Mouse (Mus musculus) MEL (cell line): Measurements from ENCODE around the gene Mtcl1. TPM values are rescaled to one million over a fixed set of nuclear protein-coding genes. Genes with fewer than 3 reads are reported as not detected.

Experiments used
- DNase-seq: peaks from one replicate; pipeline ENCODE4 v3.0.0; 2011; ENCODE audit warnings: low read depth, low spot score
- H3K27ac ChIP-seq: 2 replicates; pipeline ENCODE4 v1.5.1; 2012; ENCODE audit warnings: low read depth, mild to moderate bottlenecking, control low read depth, low read length, moderate library complexity; ENCODE audit not compliant: control insufficient read depth
- H3K27me3 ChIP-seq, 2 experiments: fragments of 150-350 bp in 1 of 2; sonication (generic) in 1 of 2; 2 replicates each; pipeline ENCODE4 v1.6.1; 2012; ENCODE audit warnings: low read length in 2 of 2, mild to moderate bottlenecking in 2 of 2, improper control_type of control experiment in 1 of 2, moderate library complexity in 1 of 2; ENCODE audit not compliant: insufficient read depth in 2 of 2, control insufficient read depth in 1 of 2
- H3K36me3 ChIP-seq, 2 experiments: 2 replicates each; pipeline ENCODE4 v1.6.1; 2012 to 2014; ENCODE audit warnings: low read length in 2 of 2, improper control_type of control experiment in 1 of 2, inconsistent platforms in 1 of 2, mild to moderate bottlenecking in 1 of 2; ENCODE audit not compliant: insufficient read depth in 2 of 2, control insufficient read depth in 1 of 2
- H3K4me1 ChIP-seq, 2 experiments: fragments of 150-350 bp in 1 of 2; sonication (generic) in 1 of 2; 2 replicates each; pipeline ENCODE4 v1.6.1; 2012; ENCODE audit warnings: low read length in 2 of 2, improper control_type of control experiment in 1 of 2, mild to moderate bottlenecking in 1 of 2; ENCODE audit not compliant: insufficient read depth in 2 of 2, control insufficient read depth in 1 of 2
- H3K4me3 ChIP-seq, 2 experiments: fragments of 150-350 bp in 1 of 2; sonication (generic) in 1 of 2; 2 replicates each; pipeline ENCODE4 v1.5.1; 2012; ENCODE audit warnings: low read depth in 2 of 2, low read length in 2 of 2, mild to moderate bottlenecking in 2 of 2, moderate library complexity in 2 of 2, control low read depth in 1 of 2, improper control_type of control experiment in 1 of 2; ENCODE audit not compliant: control insufficient read depth in 1 of 2, insufficient read depth in 1 of 2
- H3K79me2 ChIP-seq: 2 replicates; pipeline ENCODE4 v1.6.1; 2012; ENCODE audit warnings: mild to moderate bottlenecking, low read length, moderate library complexity; ENCODE audit not compliant: control insufficient read depth, poor library complexity, insufficient read depth
- H3K9ac ChIP-seq: 2 replicates; pipeline ENCODE4 v1.6.1; 2012; ENCODE audit warnings: low read depth, mild to moderate bottlenecking, control low read depth, low read length, moderate library complexity; ENCODE audit not compliant: control insufficient read depth, poor library complexity, severe bottlenecking
- H3K9me3 ChIP-seq: fragments of 150-350 bp; sonication (generic); replicated peaks from 2 replicates; pipeline ENCODE4 v1.6.1; 2012; ENCODE audit warnings: mild to moderate bottlenecking, low read length, improper control_type of control experiment, moderate library complexity; ENCODE audit not compliant: insufficient read depth
- BHLHE40 ChIP-seq: IDR thresholded peaks from 2 replicates; pipeline ENCODE4 v1.6.1; 2012; ENCODE audit warnings: low read depth, mild to moderate bottlenecking, inconsistent platforms, low read length, improper control_type of control experiment, borderline replicate concordance
- CHD1 ChIP-seq: IDR thresholded peaks from 2 replicates; pipeline ENCODE4 v1.6.1; 2012; ENCODE audit warnings: low read depth, mild to moderate bottlenecking, inconsistent platforms, low read length, improper control_type of control experiment
- EP300 ChIP-seq, 2 experiments: IDR thresholded peaks; 2 replicates each; pipeline ENCODE4 v1.6.1; 2011; ENCODE audit warnings: improper control_type of control experiment in 2 of 2, low read length in 2 of 2, low read depth in 1 of 2, mild to moderate bottlenecking in 1 of 2
- ETS1 ChIP-seq: IDR thresholded peaks from 2 replicates; pipeline ENCODE4 v1.6.1; 2012; ENCODE audit warnings: low read depth, mild to moderate bottlenecking, inconsistent platforms, low read length, improper control_type of control experiment, moderate library complexity
- GABPA ChIP-seq: IDR thresholded peaks from 2 replicates; pipeline ENCODE4 v1.6.1; 2012; ENCODE audit warnings: low read depth, mild to moderate bottlenecking, inconsistent platforms, low read length, improper control_type of control experiment, moderate library complexity
- KAT2A ChIP-seq: conservative IDR thresholded peaks from 2 replicates; pipeline ENCODE4 v1.6.1; 2012; ENCODE audit warnings: low read depth, low read length, improper control_type of control experiment, inconsistent platforms
- MAFK ChIP-seq: IDR thresholded peaks from 2 replicates; pipeline ENCODE4 v1.6.1; 2011; ENCODE audit warnings: low read depth, mild to moderate bottlenecking, low read length, improper control_type of control experiment, borderline replicate concordance
- MAX ChIP-seq: IDR thresholded peaks from 2 replicates; pipeline ENCODE4 v1.6.1; 2011; ENCODE audit warnings: low read length, improper control_type of control experiment
- MXI1 ChIP-seq: IDR thresholded peaks from 2 replicates; pipeline ENCODE4 v1.6.1; 2011; ENCODE audit warnings: mild to moderate bottlenecking, low read depth, low read length, improper control_type of control experiment
- NELFE ChIP-seq: IDR thresholded peaks from 2 replicates; pipeline ENCODE4 v1.6.1; 2011; ENCODE audit warnings: low read depth, low read length, improper control_type of control experiment
- NRF1 ChIP-seq: IDR thresholded peaks from 2 replicates; pipeline ENCODE4 v1.6.1; 2014; ENCODE audit warnings: low read depth, mild to moderate bottlenecking, inconsistent platforms, low read length, improper control_type of control experiment, moderate library complexity; ENCODE audit not compliant: poor library complexity, insufficient read depth, severe bottlenecking
- POLR2AphosphoS5 ChIP-seq: IDR thresholded peaks from 2 replicates; pipeline ENCODE4 v1.6.1; 2012; ENCODE audit warnings: low read depth, borderline replicate concordance, mild to moderate bottlenecking, inconsistent platforms, low read length, moderate library complexity, mixed read lengths
- RCOR1 ChIP-seq: IDR thresholded peaks from 2 replicates; pipeline ENCODE4 v1.6.1; 2012; ENCODE audit warnings: low read depth, mild to moderate bottlenecking, inconsistent platforms, low read length, improper control_type of control experiment
- SMC3 ChIP-seq: IDR thresholded peaks from 2 replicates; pipeline ENCODE4 v1.6.1; 2011; ENCODE audit warnings: low read depth, low read length, improper control_type of control experiment
- TAL1 ChIP-seq: IDR thresholded peaks from 2 replicates; pipeline ENCODE4 v1.6.1; 2012; ENCODE audit warnings: mild to moderate bottlenecking, inconsistent platforms, low read length, moderate library complexity, mixed read lengths
- TCF12 ChIP-seq: IDR thresholded peaks from 2 replicates; pipeline ENCODE4 v1.6.1; 2014; ENCODE audit warnings: low read depth, mild to moderate bottlenecking, inconsistent platforms, low read length, improper control_type of control experiment, moderate library complexity
- UBTF ChIP-seq: IDR thresholded peaks from 2 replicates; pipeline ENCODE4 v1.6.1; 2012; ENCODE audit warnings: low read depth, mild to moderate bottlenecking, inconsistent platforms, low read length, improper control_type of control experiment, moderate library complexity, borderline replicate concordance; ENCODE audit not compliant: insufficient read depth
- USF2 ChIP-seq, 2 experiments: IDR thresholded peaks; 2 replicates each; pipeline ENCODE4 v1.6.1; 2011 to 2012; ENCODE audit warnings: improper control_type of control experiment in 2 of 2, low read length in 2 of 2, borderline replicate concordance in 1 of 2, inconsistent platforms in 1 of 2, low read depth in 1 of 2, mild to moderate bottlenecking in 1 of 2; ENCODE audit not compliant: insufficient read depth in 1 of 2
- ZC3H11A ChIP-seq: IDR thresholded peaks from 2 replicates; pipeline ENCODE4 v1.6.1; 2012; ENCODE audit warnings: low read depth, mild to moderate bottlenecking, inconsistent platforms, low read length, improper control_type of control experiment
- ZKSCAN1 ChIP-seq: IDR thresholded peaks from 2 replicates; pipeline ENCODE4 v1.6.1; 2012; ENCODE audit warnings: low read depth, mild to moderate bottlenecking, inconsistent platforms, low read length, improper control_type of control experiment, moderate library complexity
- ZMIZ1 ChIP-seq: IDR thresholded peaks from 2 replicates; pipeline ENCODE4 v1.6.1; 2012; ENCODE audit warnings: low read depth, mild to moderate bottlenecking, inconsistent platforms, low read length, improper control_type of control experiment, moderate library complexity
- polyA plus RNA-seq, 2 experiments: library from polyadenylated mRNA; stranded (reverse) in 1 of 2; unstranded in 1 of 2; fragments of >175 nt in 1 of 2; fragments of >200 nt in 1 of 2; gene quantifications; 2 replicates each; pipeline versions ENCODE4 v1.2.1 to v1.2.4; 2012; ENCODE audit warnings: low replicate concordance in 2 of 2, low read depth in 1 of 2; ENCODE audit not compliant: insufficient read length in 2 of 2, insufficient read depth in 1 of 2, missing spikeins in 1 of 2
- total RNA-seq: library from RNA; depleted of rRNA; stranded (reverse); fragments of 300-350 nt; gene quantifications from 2 replicates; pipeline ENCODE4 v1.2.3, GENCODE M21; 2012

The Mtcl1 gene
- total and polyA plus RNA-seq, 3 experiments = not detected

- Histone ChIP-seq H3K27ac (no peak overlapping the region), H3K4me3 (no peak overlapping the region), H3K27me3 (no peaks in the 10 kb centered on the region), H3K36me3 (no peaks in the 10 kb centered on the region), H3K79me2 (no peaks in the 10 kb centered on the region), H3K9me3 (no peaks in the 10 kb centered on the region), H3K4me1 (no peaks in the 10 kb centered on the region), H3K9ac (no peak overlapping the region)
- DNase-seq = no peak
- TF ChIP-seq MAFK (no peak), ZKSCAN1 (no peak), GABPA (no peak), NRF1 (no peak), TCF12 (no peak), POLR2AphosphoS5 (no peak), ZC3H11A (no peak), NELFE (no peak), KAT2A (no peak), CHD1 (no peak), UBTF (no peak), SMC3 (no peak), MAX (no peak), USF2 (IDR thresholded peaks at IDR 0.05; ENCODE audit: borderline replicate concordance in 1 of 2, insufficient read depth in 1 of 2, low read depth in 1 of 2, low read length in 2 of 2) (no peak)
These were observed 35.4 kb upstream of the Mtcl1 start for GRCm38 (mm10) chr17:66484965-66485364.

GRCm38 (mm10) chr17:66483651-66484454 lies 34.3 kb upstream of the Mtcl1 start:
- no peak overlapping the region for H3K27ac ChIP-seq
- no peaks in the 10 kb centered on the region for H3K79me2 ChIP-seq
- TF ChIP-seq KAT2A = no peak
- no peak for TF ChIP-seq MAX
- TF ChIP-seq, all 39 proteins: peak for 0
- H3K36me3 ChIP-seq = no peaks in the 10 kb centered on the region
- no peaks in the 10 kb centered on the region for H3K27me3 ChIP-seq
- no peaks in the 10 kb centered on the region for H3K4me1 ChIP-seq
- DNase-seq = no peak
- no peak overlapping the region for H3K4me3 ChIP-seq
- no peaks in the 10 kb centered on the region for H3K9me3 ChIP-seq
- no peak overlapping the region for H3K9ac ChIP-seq

GRCm38 (mm10) chr17:66481295-66481694 lies 31.7 kb upstream of the Mtcl1 start:
- Histone ChIP-seq H3K4me3 (no peak overlapping the region), H3K9me3 (no peaks in the 10 kb centered on the region), H3K36me3 (no peaks in the 10 kb centered on the region), H3K27me3 (no peaks in the 10 kb centered on the region), H3K4me1 (no peaks in the 10 kb centered on the region), H3K27ac (no peak overlapping the region), H3K79me2 (no peaks in the 10 kb centered on the region), H3K9ac (no peak overlapping the region)
- no peak for DNase-seq
- no peak for TF ChIP-seq UBTF
- no peak for TF ChIP-seq ZC3H11A
- TF ChIP-seq BHLHE40 = no peak
- TF ChIP-seq MXI1 = no peak
- no peak for TF ChIP-seq USF2 (IDR thresholded peaks at IDR 0.05; ENCODE audit: borderline replicate concordance in 1 of 2, insufficient read depth in 1 of 2, low read depth in 1 of 2, low read length in 2 of 2)
- no peak for TF ChIP-seq MAFK
- no peak for TF ChIP-seq TAL1
- TF ChIP-seq RCOR1 = no peak
- TF ChIP-seq ZMIZ1 = no peak
- TF ChIP-seq EP300 (IDR thresholded peaks at IDR 0.05; ENCODE audit: low read depth in 1 of 2, low read length in 2 of 2) = no peak
- no peak for TF ChIP-seq SMC3
- no peak for TF ChIP-seq CHD1
- no peak for TF ChIP-seq ETS1
